Mouse (Mus musculus): Measurements from ENCODE around the gene Cacnb4. TPM values are rescaled to one million over a fixed set of nuclear protein-coding genes. Genes with fewer than 3 reads are reported as not detected.
A peak's percentile ranks its signal among the peaks of the same experiment; 100 is the strongest.

The Cacnb4 gene
- polyA plus RNA-seq, 1 experiment from 2014 or later: 1.7 TPM

DNA sequence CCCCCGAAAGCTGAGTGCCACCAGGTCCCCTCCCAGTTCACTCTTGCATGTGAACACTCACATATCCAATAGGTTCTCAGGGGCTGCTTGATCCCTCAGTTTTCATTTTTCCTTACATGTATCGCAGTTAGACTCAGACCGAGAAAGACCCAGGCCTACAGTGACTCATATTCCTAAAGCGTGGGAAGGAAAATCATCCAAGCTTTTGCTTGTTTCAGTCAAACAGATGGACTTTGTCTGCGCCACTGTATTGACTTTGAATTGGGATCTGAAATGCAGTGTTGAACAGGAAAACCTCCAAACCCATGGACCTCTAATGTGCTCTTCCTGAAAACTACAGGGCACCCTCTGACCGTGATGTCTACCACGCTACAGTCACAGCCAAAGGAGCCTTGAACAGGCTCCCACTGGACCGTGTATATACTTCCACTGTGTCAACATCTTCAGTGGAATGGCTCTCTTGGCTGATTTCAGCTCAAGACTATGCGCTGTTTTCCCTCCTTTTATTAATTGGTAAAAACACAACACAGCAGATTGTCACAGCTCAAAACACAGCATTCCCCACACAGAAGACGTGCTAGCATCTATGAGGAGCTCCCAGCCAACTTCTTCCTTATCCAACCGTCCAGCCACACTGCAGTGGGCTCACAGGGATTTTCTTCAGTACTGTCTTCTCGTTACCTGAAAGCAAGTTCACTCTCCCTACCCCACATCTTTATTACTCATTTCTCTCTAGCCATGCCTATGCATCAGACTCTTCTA is 215.2 kb downstream of the Cacnb4 start:
- in situ Hi-C loops (cut with MboI; ENCODE audit: low pct_unique_long_range_greater_than_20kb): no loop called here
- DNase-seq (ENCODE audit: low read depth, low spot score): no peak
- no peaks in the 10 kb centered on the region for H3K27me3 ChIP-seq
- ChIA-PET POLR2A (interaction anchor here (0.6 kb wide), 1 partner anchor 65 kb away, joined by 4 read pairs; no protein-coding TSS in a partner anchor), CTCF (interaction anchor here (0.8 to 1.0 kb wide), 2 partner anchors 17 to 199 kb away, joined by 3 to 4 read pairs; no protein-coding TSS in a partner anchor)
- ATAC-seq: no peak
- TF ChIP-seq CTCF (IDR thresholded peaks at IDR 0.05): no peak

DNA sequence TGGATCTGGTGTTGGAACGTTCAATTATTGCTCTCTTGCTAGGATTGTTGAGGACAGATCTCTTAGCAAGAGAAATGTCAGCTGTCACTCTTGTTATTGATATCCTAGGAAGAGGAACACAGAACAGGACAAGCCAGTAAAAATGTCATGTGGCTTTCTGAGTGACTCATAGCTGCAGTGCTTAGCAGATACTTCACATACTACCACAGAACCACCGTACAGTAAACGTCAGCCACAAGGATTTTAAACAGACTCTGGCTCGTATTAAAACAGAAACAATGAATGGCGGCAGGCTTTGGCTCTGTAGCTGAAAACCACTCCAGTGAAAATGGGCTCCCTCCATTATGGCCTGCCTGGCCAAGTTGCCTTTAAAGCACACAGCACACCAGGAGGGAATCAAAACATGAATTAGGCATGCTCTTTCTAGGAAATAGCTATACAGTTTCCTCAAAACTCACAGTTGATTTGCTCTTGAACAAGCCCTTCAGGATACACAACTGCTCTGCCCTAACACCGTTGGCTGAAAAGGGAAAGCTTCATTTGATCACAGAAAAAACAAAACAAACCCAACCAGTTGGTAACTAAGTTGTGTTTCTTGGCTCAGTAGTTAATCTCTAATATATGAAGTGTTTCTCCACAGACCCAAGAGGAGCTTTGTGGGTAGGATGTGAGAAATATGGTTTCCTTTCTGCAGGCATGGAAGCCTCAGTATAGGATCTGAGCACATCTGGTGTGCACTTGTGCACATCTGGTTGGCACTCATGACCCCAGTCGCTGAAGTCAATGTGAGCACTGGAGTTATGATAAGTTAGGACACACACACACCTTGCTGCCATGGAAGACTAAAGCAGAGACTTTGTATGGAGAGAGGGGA is 220.8 kb downstream of the Cacnb4 start:
- in situ Hi-C loops (cut with MboI; ENCODE audit: low pct_unique_long_range_greater_than_20kb): no loop called here
- ATAC-seq (no peak), DNase-seq (ENCODE audit: low read depth, low spot score) (no peak)
- POLR2A ChIA-PET: interaction anchor here (0.6 kb wide), 1 partner anchor 13 kb away, joined by 3 read pairs; no protein-coding TSS in a partner anchor
- no peaks in the 10 kb centered on the region for H3K27me3 ChIP-seq
- TF ChIP-seq CTCF (IDR thresholded peaks at IDR 0.05): no peak
- CTCF ChIA-PET: interaction anchor here (0.8 to 1.1 kb wide), 4 partner anchors 9 to 135 kb away, joined by 3 read pairs; no protein-coding TSS in a partner anchor

DNA sequence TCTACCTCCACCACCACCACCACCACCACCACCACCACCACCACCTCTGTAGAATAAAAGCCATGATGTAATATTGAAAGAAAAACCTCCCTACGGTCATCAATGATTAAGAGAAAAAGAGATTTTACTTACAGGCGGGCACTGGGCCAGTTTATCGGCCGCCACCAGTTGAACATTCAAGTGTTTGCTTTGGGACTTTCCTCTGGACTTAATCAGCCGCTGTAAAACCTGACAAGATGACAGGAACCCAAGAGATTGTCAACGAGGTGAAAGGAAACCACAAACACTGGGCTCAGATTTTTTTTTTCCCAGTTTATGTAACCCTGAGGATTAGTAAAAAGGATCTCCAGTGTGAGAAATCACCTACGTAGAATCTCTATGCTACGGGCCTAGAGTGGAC is 226.8 kb downstream of the Cacnb4 start:
- in situ Hi-C loops (cut with MboI; ENCODE audit: low pct_unique_long_range_greater_than_20kb): no loop called here
- no peaks in the 10 kb centered on the region for H3K27me3 ChIP-seq
- no peak for DNase-seq (ENCODE audit: low read depth, low spot score)
- ChIA-PET CTCF (interaction anchor here (3.6 kb wide), 1 partner anchor 15 kb away, joined by 11 read pairs; no protein-coding TSS in a partner anchor), POLR2A (no interaction called here)
- no peak for TF ChIP-seq CTCF (IDR thresholded peaks at IDR 0.05)
- no peak for ATAC-seq

DNA sequence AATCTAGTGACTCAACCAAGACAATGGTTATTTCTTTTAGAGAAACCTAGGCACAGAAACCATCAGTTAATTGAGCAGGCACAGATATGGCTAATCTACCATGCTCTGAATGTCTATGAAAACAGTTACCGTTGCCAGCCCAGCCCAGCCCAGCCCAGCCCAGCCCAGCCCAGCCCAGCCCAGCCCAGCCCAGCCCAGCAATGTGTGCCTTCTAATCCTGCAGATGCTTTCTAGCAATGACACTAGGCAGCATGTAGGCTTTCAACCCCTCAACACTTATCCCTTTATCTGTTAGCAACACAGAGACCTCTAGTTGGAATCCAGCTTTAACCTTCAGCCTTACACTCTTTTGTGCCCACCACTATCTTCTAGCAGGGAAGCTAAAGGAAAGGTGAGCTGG is 227.7 kb downstream of the Cacnb4 start:
- H3K27me3 ChIP-seq: no peaks in the 10 kb centered on the region
- DNase-seq (ENCODE audit: low read depth, low spot score) (no peak), ATAC-seq (no peak)
- CTCF ChIA-PET: interaction anchor here (3.6 kb wide), 1 partner anchor 14 kb away, joined by 11 read pairs; no protein-coding TSS in a partner anchor
- POLR2A ChIA-PET: no interaction called here
- in situ Hi-C loops (cut with MboI; ENCODE audit: low pct_unique_long_range_greater_than_20kb): no loop called here
- no peak for TF ChIP-seq CTCF (IDR thresholded peaks at IDR 0.05)

DNA sequence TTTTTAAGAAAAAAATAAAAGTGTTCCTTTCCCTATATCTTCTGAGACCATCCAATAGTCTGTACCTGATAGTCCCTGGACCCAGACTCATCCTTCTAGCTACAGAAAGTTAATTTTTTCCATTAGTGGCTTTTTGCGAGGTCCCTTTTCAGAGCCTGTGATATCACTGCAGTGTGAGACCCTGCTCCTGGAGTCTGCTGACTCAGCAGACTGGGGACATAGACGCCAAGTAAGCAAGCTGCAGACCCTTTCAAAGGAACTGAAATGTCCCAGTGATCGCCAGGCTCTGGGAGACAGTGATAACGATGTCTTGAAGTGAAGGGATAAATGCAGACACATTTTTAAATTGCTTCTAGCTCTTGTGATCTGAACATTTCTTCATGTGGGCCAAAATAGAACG is 230.0 kb downstream of the Cacnb4 start:
- CTCF ChIA-PET: interaction anchor here (0.6 kb wide), 1 partner anchor 9 kb away, joined by 3 read pairs; no protein-coding TSS in a partner anchor
- H3K27me3 ChIP-seq: no peaks in the 10 kb centered on the region
- no peak for TF ChIP-seq CTCF (IDR thresholded peaks at IDR 0.05)
- POLR2A ChIA-PET: no interaction called here
- DNase-seq (ENCODE audit: low read depth, low spot score) (no peak), ATAC-seq (no peak)
- in situ Hi-C loops (cut with MboI; ENCODE audit: low pct_unique_long_range_greater_than_20kb): no loop called here

DNA sequence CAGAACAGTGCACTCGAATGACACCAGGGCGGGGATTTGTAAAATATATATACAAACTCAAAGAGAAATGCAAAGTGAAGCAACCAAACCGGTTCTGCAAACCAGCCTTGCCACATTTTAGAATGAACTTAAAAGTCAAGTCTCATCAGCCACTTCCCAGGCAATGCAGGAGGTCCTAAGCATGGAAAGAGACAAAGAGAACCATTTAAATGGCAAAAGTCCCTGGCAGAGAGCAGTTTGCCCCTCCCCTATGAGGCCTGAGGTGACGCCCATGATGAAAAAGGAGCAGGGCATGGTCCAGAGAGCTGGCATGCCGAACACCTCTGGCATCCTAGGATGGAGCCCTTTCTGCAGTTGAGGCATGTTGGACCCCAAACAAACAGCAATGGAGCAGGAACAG is 234.5 kb downstream of the Cacnb4 start:
- DNase-seq (ENCODE audit: low read depth, low spot score): no peak

DNA sequence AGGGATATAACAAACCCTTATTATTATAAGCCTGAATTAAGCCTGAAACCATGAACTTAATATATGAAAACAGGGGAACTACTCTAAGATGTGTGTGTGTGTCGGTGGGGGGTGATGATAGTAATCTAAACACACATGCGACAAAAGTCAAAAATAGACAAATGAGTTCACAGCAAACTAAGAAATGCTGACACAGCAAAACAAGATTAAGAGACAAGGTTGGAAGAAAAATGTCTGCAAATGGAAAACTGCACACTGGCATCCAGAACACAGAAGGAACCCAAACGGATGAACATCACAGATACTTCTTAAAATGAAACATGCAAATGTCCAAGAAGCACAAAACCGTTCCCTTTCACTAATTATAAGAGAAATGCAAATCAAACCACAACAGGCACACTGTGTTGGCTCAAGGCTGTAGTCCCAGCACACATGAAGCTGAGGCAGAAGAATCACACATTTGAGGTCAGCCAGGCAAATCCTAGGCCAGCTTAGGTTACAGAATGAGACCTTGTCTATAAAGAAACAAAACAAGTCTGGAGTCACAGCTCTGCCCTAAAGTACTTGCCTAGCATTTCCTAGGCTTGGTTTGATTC is 236.1 kb downstream of the Cacnb4 start:
- CTCF ChIA-PET: no interaction called here
- H3K27me3 ChIP-seq: no peaks in the 10 kb centered on the region
- no peak for TF ChIP-seq CTCF (IDR thresholded peaks at IDR 0.05)
- in situ Hi-C loops (cut with MboI; ENCODE audit: low pct_unique_long_range_greater_than_20kb): no loop called here
- DNase-seq (ENCODE audit: low read depth, low spot score): no peak
- POLR2A ChIA-PET: no interaction called here
- ATAC-seq: no peak

More for the DNA sequence above, 234.5 kb downstream of the Cacnb4 start:
- H3K27me3 ChIP-seq: no peaks in the 10 kb centered on the region
- no peak for TF ChIP-seq CTCF (IDR thresholded peaks at IDR 0.05)
- in situ Hi-C loops (cut with MboI; ENCODE audit: low pct_unique_long_range_greater_than_20kb): no loop called here
- ATAC-seq: no peak
- ChIA-PET CTCF (interaction anchor here (1.5 to 2.1 kb wide), 2 partner anchors 9 to 10 kb away, joined by 4 to 5 read pairs; no protein-coding TSS in a partner anchor), POLR2A (no interaction called here)

DNA sequence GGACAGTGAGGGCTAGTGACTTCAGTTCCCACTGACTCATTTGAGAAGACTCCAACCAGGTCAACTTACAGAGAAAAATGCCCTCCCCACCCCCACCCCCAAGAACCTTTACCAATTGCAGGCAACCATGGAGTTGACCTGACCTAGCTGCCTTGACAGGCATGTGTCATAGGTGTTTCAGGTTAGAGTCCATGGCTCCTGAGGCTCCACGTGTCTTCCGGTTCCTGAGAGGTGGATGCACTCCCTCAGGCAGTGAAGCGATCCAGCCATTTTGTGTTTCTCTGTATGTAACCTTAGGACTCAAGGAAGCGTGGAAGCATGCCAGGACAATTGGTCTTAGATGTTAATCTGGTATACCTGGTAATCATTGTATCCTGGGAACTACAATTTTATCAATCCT is 238.2 kb downstream of the Cacnb4 start:
- POLR2A ChIA-PET: interaction anchor here (0.6 to 0.9 kb wide), 2 partner anchors 13 to 80 kb away, joined by 3 read pairs; no protein-coding TSS in a partner anchor
- in situ Hi-C loops (cut with MboI; ENCODE audit: low pct_unique_long_range_greater_than_20kb): no loop called here
- CTCF ChIA-PET: interaction anchor here (1.3 kb wide), 1 partner anchor 166 kb away, joined by 3 read pairs; no protein-coding TSS in a partner anchor
- DNase-seq (ENCODE audit: low read depth, low spot score): no peak
- no peak for ATAC-seq
- no peak for TF ChIP-seq CTCF (IDR thresholded peaks at IDR 0.05)
- H3K27me3 ChIP-seq: no peaks in the 10 kb centered on the region

DNA sequence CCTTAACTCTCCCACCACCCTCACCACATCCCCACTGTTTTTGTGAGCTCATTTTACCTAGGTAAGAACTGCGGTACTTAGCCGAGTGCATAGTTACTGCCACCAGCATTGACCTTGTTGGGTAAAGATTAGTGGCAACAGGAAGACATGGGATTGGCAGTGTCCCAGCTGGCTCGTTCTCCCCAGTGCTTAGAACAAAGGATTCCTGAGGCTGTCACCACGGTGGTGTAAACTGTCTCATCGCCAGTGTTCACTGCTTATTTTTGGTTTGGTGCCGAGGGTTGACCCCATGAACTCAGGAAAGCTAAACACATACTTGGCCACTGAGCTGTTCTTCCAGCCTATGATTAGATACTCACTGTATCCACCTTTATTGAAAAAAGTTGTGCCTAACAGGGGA is 238.6 kb downstream of the Cacnb4 start:
- no peaks in the 10 kb centered on the region for H3K27me3 ChIP-seq
- peak; percentile 82 for DNase-seq (ENCODE audit: low read depth, low spot score)
- peak; percentile 93 for ATAC-seq
- POLR2A ChIA-PET: interaction anchor here (0.6 to 0.9 kb wide), 2 partner anchors 12 to 80 kb away, joined by 3 read pairs; no protein-coding TSS in a partner anchor
- in situ Hi-C loops (cut with MboI; ENCODE audit: low pct_unique_long_range_greater_than_20kb): no loop called here
- TF ChIP-seq CTCF (IDR thresholded peaks at IDR 0.05): no peak
- CTCF ChIA-PET: interaction anchor here (1.3 kb wide), 1 partner anchor 167 kb away, joined by 3 read pairs; no protein-coding TSS in a partner anchor
